Mouse (Mus musculus) G1E (cell line): ENCODE measurements around the gene Tmem268. TPM values are rescaled to one million over a fixed set of nuclear protein-coding genes. Genes with fewer than 3 reads are reported as not detected.

ENCODE experiments used
- ATAC-seq: 2 replicates; pipeline ENCODE4 v1.8.0; 2016; ENCODE audit warnings: mild to moderate bottlenecking; ENCODE audit not compliant: insufficient number of reproducible peaks, poor library complexity, low FRiP score, severe bottlenecking; ENCODE audit errors: extremely low read depth
- DNase-seq: peaks from one replicate; pipeline ENCODE4 v3.0.0; 2012; ENCODE audit warnings: low spot score
- H3K27me3 ChIP-seq: 2 replicates; pipeline ENCODE4 v1.6.1; 2012; ENCODE audit warnings: mild to moderate bottlenecking, low read length, inconsistent platforms; ENCODE audit not compliant: insufficient read depth
- H3K36me3 ChIP-seq: replicated peaks from 2 replicates; pipeline ENCODE3; 2012; ENCODE audit warnings: mild to moderate bottlenecking, inconsistent platforms
- H3K4me1 ChIP-seq: 2 replicates; pipeline ENCODE4 v1.6.1; 2012; ENCODE audit warnings: low read depth, low read length, inconsistent platforms, mixed read lengths; ENCODE audit not compliant: insufficient read depth
- H3K4me3 ChIP-seq: 2 replicates; pipeline ENCODE4 v1.5.1; 2012; ENCODE audit warnings: low read depth, mild to moderate bottlenecking, inconsistent platforms, low read length, moderate library complexity, mixed read lengths
- H3K9me3 ChIP-seq: replicated peaks from 2 replicates; pipeline ENCODE4 v1.6.1; 2012; ENCODE audit warnings: inconsistent platforms
- CTCF ChIP-seq: IDR thresholded peaks from 2 replicates; pipeline ENCODE4 v1.5.1; 2012; ENCODE audit warnings: low read depth, low read length, inconsistent platforms, mixed read lengths
- GATA1 ChIP-seq: IDR thresholded peaks from 2 replicates; pipeline ENCODE4 v1.6.1; 2012; ENCODE audit warnings: borderline replicate concordance, low read length, inconsistent platforms, mixed read lengths
- GATA2 ChIP-seq: IDR thresholded peaks from 2 replicates; pipeline ENCODE4 v1.6.1; 2012; ENCODE audit warnings: low read depth, low read length, inconsistent platforms, borderline replicate concordance
- POLR2AphosphoS5 ChIP-seq: IDR thresholded peaks from 2 replicates; pipeline ENCODE4 v1.6.1; 2012; ENCODE audit warnings: low read depth, low read length, inconsistent platforms; ENCODE audit not compliant: insufficient replicate concordance
- TAL1 ChIP-seq: conservative IDR thresholded peaks from 2 replicates; pipeline ENCODE4 v1.6.1; 2012; ENCODE audit warnings: low read depth, low read length, inconsistent platforms, mixed read lengths
- polyA plus RNA-seq: library from polyadenylated mRNA; stranded (reverse); fragments of >175 nt; gene quantifications from 2 replicates; pipeline ENCODE4 v1.2.3, GENCODE M21; 2012
- total RNA-seq, 2 experiments: library from RNA; stranded (forward) in 1 of 2; stranded (reverse) in 1 of 2; fragments of 200-1000 nt in 1 of 2; fragments of >200 nt in 1 of 2; fragmentation: Nextera tagmentation in 1 of 2; gene quantifications; 2 replicates each; pipeline ENCODE4 v1.2.3; 2014 to 2017

Tmem268 gene
- total and polyA plus RNA-seq, 3 experiments, result 3.4 to 12.8 (median 3.4) TPM

GRCm38 (mm10) chr4:63553789-63554576 is 4.6 kb upstream of the Tmem268 start:
- Histone ChIP-seq H3K4me3 (no peak overlapping the region), H3K9me3 (no peaks in the 10 kb centered on the region), H3K4me1 (peaks cover 20% of the 10 kb centered on the region), H3K36me3 (peaks cover 72% of the 10 kb centered on the region), H3K27me3 (no peaks in the 10 kb centered on the region)
- no peak for ATAC-seq
- no peak for TF ChIP-seq GATA1
- TF ChIP-seq TAL1, result no peak
- DNase-seq, result no peak

GRCm38 (mm10) chr4:63554616-63555015 is 4.0 kb upstream of the Tmem268 start:
- no peak for ATAC-seq
- no peaks in the 10 kb centered on the region for H3K27me3 ChIP-seq
- H3K4me3 ChIP-seq, result no peak overlapping the region
- H3K36me3 ChIP-seq, result peaks cover 65% of the 10 kb centered on the region
- H3K4me1 ChIP-seq, result peaks cover 27% of the 10 kb centered on the region
- DNase-seq, result no peak
- no peaks in the 10 kb centered on the region for H3K9me3 ChIP-seq
- TF ChIP-seq GATA1 (no peak), GATA2 (no peak), POLR2AphosphoS5 (no peak), TAL1 (no peak), CTCF (no peak)

GRCm38 (mm10) chr4:63555111-63555510 is 3.5 kb upstream of the Tmem268 start:
- Histone ChIP-seq H3K27me3 (no peaks in the 10 kb centered on the region), H3K4me1 (peaks cover 32% of the 10 kb centered on the region), H3K36me3 (peaks cover 63% of the 10 kb centered on the region), H3K9me3 (no peaks in the 10 kb centered on the region), H3K4me3 (no peak overlapping the region)
- no peak for TF ChIP-seq POLR2AphosphoS5
- TF ChIP-seq CTCF, result no peak
- ATAC-seq (no peak), DNase-seq (no peak)

- peaks cover 46% of the 10 kb centered on the region for H3K4me1 ChIP-seq
- no peaks in the 10 kb centered on the region for H3K9me3 ChIP-seq
- H3K27me3 ChIP-seq, result no peaks in the 10 kb centered on the region
- TF ChIP-seq GATA1, result no peak
- DNase-seq (no peak), ATAC-seq (no peak)
- H3K4me3 ChIP-seq, result no peak overlapping the region
- peaks cover 60% of the 10 kb centered on the region for H3K36me3 ChIP-seq
These were observed 1.9 kb upstream of the Tmem268 start for GRCm38 (mm10) chr4:63556665-63557064.

- H3K4me1 ChIP-seq, result peaks cover 53% of the 10 kb centered on the region
- H3K36me3 ChIP-seq, result peaks cover 60% of the 10 kb centered on the region
- H3K4me3 ChIP-seq, result peak overlapping the region; percentile 74; the same call in 1 of the 2 replicates
- DNase-seq (no peak), ATAC-seq (no peak)
- no peaks in the 10 kb centered on the region for H3K27me3 ChIP-seq
- TF ChIP-seq GATA1 (no peak), POLR2AphosphoS5 (no peak), CTCF (no peak), GATA2 (no peak), TAL1 (no peak)
- no peaks in the 10 kb centered on the region for H3K9me3 ChIP-seq
These were observed 1.2 kb upstream of the Tmem268 start for GRCm38 (mm10) chr4:63557124-63558059.

GRCm38 (mm10) chr4:63559127-63559697 is 631 bp downstream of the Tmem268 start:
- DNase-seq (no peak), ATAC-seq (no peak)
- Histone ChIP-seq H3K9me3 (no peaks in the 10 kb centered on the region), H3K4me1 (peaks cover 56% of the 10 kb centered on the region), H3K27me3 (no peaks in the 10 kb centered on the region), H3K4me3 (peak overlapping the region; percentile 74), H3K36me3 (peaks cover 62% of the 10 kb centered on the region)
- TF ChIP-seq GATA2 (no peak), TAL1 (no peak), GATA1 (no peak), POLR2AphosphoS5 (no peak), CTCF (no peak)
